Mouse (Mus musculus): ENCODE measurements at regions not wholly inside any gene's neighbourhood (a gene's known extent, or its start where the extent isn't known, plus 50 kb on each side); places are given as distances from the start of the nearest gene placed in this dataset.

GRCm38 (mm10) chr6:47354515-47354914 is 98.7 kb upstream of the Cul1 start:
- no peak for DNase-seq (ENCODE audit: low read depth, low spot score)

GRCm38 (mm10) chr6:47355500-47355899 is 97.7 kb upstream of the Cul1 start:
- no peak for DNase-seq (ENCODE audit: low read depth, low spot score)

- no peak for DNase-seq (ENCODE audit: low read depth, low spot score)
These were observed 96.7 kb upstream of the Cul1 start for GRCm38 (mm10) chr6:47356500-47356899.

GRCm38 (mm10) chr6:47358686-47359085 is 94.5 kb upstream of the Cul1 start:
- peak; percentile 16 for DNase-seq (ENCODE audit: low read depth, low spot score)

GRCm38 (mm10) chr6:47364002-47364401 is 89.2 kb upstream of the Cul1 start:
- no peak for DNase-seq (ENCODE audit: low read depth, low spot score)

GRCm38 (mm10) chr6:47364556-47364955 is 88.6 kb upstream of the Cul1 start:
- DNase-seq (ENCODE audit: low read depth, low spot score): no peak

- DNase-seq (ENCODE audit: low read depth, low spot score): no peak
These were observed 87.2 kb upstream of the Cul1 start for GRCm38 (mm10) chr6:47365651-47366645.

GRCm38 (mm10) chr6:47367461-47367860 is 85.7 kb upstream of the Cul1 start:
- no peak for DNase-seq (ENCODE audit: low read depth, low spot score)

- DNase-seq (ENCODE audit: low read depth, low spot score): no peak
These were observed 77.5 kb upstream of the Cul1 start for GRCm38 (mm10) chr6:47375705-47376104.

- DNase-seq (ENCODE audit: low read depth, low spot score): no peak
These were observed 71.7 kb upstream of the Cul1 start for GRCm38 (mm10) chr6:47381451-47381850.

- DNase-seq (ENCODE audit: low read depth, low spot score): no peak
These were observed 66.6 kb upstream of the Cul1 start for GRCm38 (mm10) chr6:47386550-47386949.

- DNase-seq (ENCODE audit: low read depth, low spot score): no peak
These were observed 63.3 kb upstream of the Cul1 start for GRCm38 (mm10) chr6:47389908-47390307.

- no peak for DNase-seq (ENCODE audit: low read depth, low spot score)
These were observed 62.7 kb upstream of the Cul1 start for GRCm38 (mm10) chr6:47390436-47391002.

GRCm38 (mm10) chr6:47391014-47391802 is 62.0 kb upstream of the Cul1 start:
- DNase-seq (ENCODE audit: low read depth, low spot score): no peak

GRCm38 (mm10) chr6:47395465-47396337 is 57.5 kb upstream of the Cul1 start:
- peak; percentile 20 for DNase-seq (ENCODE audit: low read depth, low spot score)

All from WW6 (cell line).